Mouse (Mus musculus): ENCODE measurements around the gene Lamc2. TPM values are rescaled to one million over a fixed set of nuclear protein-coding genes. Genes with fewer than 3 reads are reported as not detected.
"Not testable (repeated sequence)": the region's sequence is repeated elsewhere in the genome, so short reads cannot be mapped to it uniquely, and the experiment has no call there.

The Lamc2 gene
- polyA plus RNA-seq, 1 experiment, result 4.9 TPM

DNA sequence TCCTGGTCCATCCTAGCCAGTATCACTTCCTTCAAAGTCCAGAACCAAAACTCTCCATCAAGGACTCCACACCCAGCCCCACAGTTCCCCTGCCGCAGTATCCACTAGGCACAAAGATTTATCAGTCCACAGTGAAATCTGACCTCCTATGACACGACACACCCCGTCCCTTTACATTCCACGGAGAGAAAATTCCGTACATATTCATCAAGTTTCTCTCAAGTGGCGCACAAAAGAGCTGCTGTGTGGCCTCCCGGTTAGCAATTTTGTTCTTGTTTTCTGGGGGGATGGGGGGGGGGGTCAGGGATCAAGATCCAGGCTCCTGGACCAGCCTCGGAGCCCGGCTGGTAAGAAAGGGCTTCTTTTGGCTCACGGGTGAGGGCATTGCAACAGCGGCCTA lies 87.7 kb downstream of the Lamc2 start:
- DNase-seq (ENCODE audit: extremely low spot score in 1 of 2, low spot score in 1 of 2), result no peak

GRCm38 (mm10) chr1:153097017-153097675 lies 89.1 kb downstream of the Lamc2 start:
- DNase-seq (ENCODE audit: extremely low spot score in 1 of 2, low spot score in 1 of 2), result no peak

DNA sequence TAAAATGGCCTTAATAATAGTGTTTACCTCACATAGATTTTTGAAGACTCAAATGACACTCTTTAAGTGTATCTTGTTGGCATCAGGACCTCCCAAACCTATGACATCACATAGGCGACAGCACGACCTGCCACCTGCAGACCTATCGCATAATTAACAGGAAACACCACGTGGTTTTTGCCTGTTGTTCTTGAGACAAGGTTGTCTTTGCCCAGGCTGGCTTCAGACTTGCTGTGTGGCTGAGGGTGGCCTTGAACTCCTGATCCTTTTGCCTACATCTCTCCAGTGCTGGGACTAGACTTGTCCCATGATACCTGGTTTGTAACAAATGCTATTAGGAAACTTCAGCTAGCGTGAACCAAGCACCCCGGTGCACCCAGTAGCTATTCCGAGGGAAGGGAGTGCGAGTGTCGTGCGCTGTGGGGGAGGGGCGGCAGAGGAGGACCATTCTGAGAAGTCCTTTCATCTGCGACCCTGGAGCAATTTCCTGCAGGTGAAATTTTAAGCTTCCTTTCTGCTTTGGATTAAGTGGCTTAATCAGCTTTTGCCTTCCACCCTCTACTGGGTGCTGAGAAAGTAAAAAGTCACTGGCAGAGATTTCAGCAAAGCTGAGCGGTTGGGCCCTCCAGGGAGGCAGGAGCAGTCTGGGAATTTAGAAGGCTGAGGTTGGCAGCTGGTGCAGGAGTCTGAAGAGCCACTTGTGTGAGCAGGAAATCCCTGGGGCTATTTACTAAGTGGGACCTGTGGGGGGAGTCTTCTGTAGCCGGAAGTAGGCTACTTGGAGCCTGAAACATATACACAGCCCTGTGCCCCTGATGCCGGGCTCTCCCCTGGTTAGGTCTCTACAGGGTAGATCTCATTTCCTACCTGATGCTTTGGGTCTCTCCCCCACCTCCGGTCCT lies 90.2 kb downstream of the Lamc2 start:
- no peak for DNase-seq (ENCODE audit: extremely low spot score in 1 of 2, low spot score in 1 of 2)

DNA sequence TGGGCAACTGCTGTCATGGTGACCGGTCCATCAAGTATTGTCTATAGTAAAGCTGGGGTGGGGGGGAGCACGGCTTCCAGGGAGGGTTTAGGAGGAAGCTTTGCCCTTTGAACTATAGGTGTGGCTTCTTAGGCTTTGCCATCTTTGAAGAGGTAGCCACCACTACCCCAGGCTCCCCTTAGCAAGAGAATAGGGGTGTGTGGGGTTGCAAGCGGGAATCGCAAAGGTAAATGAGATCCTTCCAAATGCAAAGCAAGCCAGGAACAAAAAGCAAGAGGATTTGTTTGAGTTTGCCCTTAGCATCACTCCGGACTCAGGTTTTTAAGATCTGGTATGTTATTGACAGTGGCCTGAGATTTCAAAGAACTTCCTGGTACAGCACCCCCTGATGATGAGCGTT lies 90.9 kb downstream of the Lamc2 start:
- DNase-seq (ENCODE audit: extremely low spot score in 1 of 2, low spot score in 1 of 2), result no peak

DNA sequence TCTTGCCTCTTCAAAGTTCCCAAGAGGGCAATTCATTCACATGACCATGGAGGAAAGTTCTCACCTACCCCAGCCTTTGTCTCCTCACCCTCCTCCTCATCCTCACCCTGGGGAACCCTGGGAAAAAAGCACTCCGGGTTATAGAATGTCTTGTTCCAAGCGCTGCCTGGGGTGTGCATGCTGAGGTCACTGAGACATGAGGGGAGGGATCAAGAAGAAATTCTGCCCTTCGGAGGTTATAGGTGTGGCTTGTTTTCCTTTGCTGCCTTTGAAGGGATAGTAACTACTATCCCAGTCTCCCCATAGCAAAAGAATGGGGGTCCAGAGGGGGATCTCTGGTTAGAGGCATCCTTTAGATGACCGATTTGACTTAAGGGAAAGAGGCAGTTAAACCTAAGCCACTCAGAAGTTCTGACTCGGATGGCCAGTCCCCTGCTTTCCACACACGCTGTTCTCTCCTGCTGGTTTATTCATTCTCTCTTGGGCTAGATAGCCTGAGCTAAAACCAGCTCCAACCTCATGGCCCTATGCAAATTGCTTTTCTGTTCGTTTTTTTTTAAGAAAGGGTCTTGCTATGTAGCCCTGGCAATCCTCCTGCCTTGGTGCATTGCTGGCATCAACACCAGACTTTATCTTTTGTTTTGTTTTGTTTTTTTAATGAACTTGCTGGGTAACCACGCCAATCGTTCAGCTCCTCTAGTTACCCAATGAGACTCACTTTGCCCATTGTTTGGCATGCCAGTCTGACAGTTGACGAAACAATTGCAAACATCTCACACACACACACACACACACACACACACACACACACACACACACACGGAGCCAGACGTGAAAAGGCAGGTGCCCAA lies 91.8 kb downstream of the Lamc2 start:
- DNase-seq (ENCODE audit: extremely low spot score in 1 of 2, low spot score in 1 of 2), result no peak

DNA sequence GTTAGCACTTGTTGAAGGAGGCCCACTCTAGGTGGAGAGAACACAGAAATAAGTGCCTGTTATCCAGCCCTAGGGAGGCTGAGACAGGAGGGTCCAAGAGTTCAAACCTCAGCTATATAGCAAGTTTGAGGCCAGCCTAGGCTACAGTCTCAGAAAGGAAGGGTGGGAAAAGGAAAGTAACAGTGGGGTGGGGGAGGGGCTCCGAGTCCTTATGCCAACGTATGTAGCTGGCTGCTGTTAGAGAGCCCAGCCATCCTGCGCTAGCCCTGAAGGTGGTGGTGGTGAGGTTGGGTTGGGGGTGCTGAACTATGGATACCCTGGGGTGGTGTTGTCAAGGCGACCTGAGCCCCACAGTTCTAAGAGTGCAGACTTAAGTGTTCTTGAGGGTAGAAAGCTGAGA lies 92.7 kb downstream of the Lamc2 start:
- DNase-seq (ENCODE audit: extremely low spot score in 1 of 2, low spot score in 1 of 2), result no peak

- no peak for DNase-seq (ENCODE audit: extremely low spot score in 1 of 2, low spot score in 1 of 2)
Observed at GRCm38 (mm10) chr1:153093172-153093571, 93.1 kb downstream of the Lamc2 start.

GRCm38 (mm10) chr1:153092237-153092975 lies 93.8 kb downstream of the Lamc2 start:
- DNase-seq (ENCODE audit: extremely low spot score in 1 of 2, low spot score in 1 of 2), result peak; percentile 44 to 81

DNA sequence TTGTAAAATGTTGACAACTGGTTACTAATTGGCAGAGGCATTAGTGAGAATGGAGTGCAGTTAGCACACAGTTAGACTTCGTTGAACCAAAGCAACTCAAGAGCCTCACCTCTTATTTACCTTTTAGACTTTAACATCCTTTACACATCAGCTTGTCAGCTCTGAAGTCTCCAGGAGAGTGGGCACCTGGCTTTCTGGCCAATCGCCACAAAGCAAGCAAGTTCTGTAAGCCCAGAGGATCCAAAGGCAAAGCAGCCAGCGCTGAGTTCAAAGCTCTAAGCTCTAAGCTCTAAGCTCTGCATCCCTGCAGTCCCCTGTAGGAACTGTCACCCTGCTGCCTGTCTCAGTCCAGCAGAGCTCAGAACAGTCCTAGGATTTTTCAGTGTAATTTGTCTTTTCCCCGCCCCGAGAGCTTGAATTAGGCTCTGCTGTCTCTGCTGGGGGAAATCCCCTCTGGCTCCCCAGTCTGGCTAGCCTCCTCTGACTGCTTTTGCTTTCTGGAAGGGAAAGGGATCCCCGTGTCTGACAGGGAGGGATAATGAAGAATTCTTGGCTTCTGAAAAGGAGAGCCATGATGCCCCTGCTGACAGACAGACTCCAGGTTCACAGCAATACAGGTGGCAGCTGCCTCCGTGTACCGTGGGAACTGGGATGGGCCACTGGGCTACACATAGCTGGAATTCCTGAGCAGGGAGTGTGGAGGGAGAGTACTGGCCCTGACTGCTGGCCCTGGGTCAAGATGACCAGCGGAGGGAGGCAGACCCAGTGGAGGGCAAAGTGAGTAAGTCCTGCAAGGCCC lies 94.6 kb downstream of the Lamc2 start:
- no peak for DNase-seq (ENCODE audit: extremely low spot score in 1 of 2, low spot score in 1 of 2)

- no peak for DNase-seq (ENCODE audit: extremely low spot score in 1 of 2, low spot score in 1 of 2)
Observed at GRCm38 (mm10) chr1:153090807-153091206, 95.4 kb downstream of the Lamc2 start.

GRCm38 (mm10) chr1:153090081-153090480 lies 96.2 kb downstream of the Lamc2 start:
- no peak for DNase-seq (ENCODE audit: extremely low spot score in 1 of 2, low spot score in 1 of 2)

DNA sequence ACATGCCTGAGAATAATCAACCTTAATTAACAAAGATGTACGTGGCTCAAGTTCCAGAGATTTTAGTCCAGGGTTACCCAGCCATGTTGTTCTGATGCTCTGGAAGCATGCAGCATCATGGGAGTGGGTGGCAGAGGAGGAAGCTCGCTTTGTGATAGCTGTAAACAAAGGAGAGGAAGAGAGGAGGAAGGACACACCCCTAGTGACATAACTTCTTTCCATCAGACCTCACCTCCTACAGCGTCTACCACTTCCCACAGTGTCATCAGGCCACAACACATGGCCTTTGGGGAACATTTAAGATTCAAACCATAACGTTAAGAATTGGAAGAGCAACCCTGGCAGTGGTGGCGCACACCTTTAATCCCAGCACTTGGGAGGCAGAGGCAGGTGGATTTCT lies 98.5 kb downstream of the Lamc2 start:
- DNase-seq (ENCODE audit: extremely low spot score in 1 of 2, low spot score in 1 of 2), result no peak

GRCm38 (mm10) chr1:153085198-153085597 lies 101.0 kb downstream of the Lamc2 start:
- DNase-seq (ENCODE audit: extremely low spot score in 1 of 2, low spot score in 1 of 2), result no peak

DNA sequence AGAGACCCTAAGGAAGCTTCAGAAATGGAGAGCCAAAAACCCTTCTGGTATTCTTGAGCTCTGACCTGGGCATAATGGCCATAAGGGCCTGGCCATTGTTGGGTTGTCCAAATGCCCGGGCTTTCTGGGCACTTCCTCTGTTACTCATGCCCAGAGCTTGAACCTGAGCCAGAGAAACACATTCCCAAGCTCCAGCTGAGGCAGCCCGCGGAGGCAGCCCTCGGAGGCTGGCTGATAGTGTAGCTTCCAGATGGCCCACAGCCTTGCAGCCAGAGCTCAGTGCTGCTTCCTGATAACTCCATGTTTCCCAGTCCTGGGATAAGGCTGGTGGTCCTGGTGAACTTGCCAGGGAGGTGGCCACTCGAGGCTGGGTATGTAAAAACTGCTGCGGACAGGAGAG lies 102.1 kb downstream of the Lamc2 start:
- peak in 1 of 2 experiments; percentile 54 for DNase-seq (ENCODE audit: extremely low spot score in 1 of 2, low spot score in 1 of 2)

DNA sequence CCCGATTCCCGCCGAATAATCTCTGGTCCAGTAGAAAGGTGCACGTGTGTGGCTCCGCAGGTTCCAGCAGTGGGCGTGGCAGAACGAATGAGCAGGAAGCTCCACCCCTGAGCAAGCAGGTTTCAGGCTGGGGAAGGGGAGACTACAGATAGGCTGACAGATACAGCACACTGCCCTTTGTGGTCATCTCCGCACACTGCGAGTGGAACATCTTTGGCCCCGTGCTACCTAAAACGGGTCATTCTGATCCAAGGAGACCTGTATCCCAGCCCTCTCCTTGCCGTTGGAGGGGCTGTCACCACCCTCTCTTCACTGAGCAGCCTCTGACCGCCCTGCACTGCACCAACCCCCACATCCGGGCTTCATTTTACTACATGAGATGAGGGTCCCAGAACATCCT lies 103.0 kb downstream of the Lamc2 start:
- not testable (repeated sequence) for DNase-seq (ENCODE audit: extremely low spot score in 1 of 2, low spot score in 1 of 2)

DNA sequence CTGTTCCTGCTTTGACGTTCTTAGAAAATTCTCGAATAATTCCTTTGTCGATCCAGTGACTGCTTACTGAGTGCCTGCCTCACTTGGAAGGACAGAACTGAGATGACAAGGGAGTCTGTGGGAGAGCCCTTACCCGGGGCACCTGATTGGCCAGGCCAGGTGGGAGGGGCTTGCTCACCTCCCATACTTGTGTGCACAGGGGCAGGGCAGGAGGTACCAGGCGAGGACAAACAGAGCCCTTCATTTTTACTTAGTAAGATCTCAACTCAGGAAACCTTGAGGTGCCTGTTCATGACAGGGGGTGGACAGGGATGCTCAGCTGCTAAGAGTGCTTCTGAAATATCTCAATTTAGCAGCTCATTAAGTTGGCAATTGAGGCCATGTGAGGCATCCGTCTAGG lies 110.3 kb downstream of the Lamc2 start:
- DNase-seq (ENCODE audit: extremely low spot score in 1 of 2, low spot score in 1 of 2), result no peak

GRCm38 (mm10) chr1:153075087-153075736 lies 111.0 kb downstream of the Lamc2 start:
- DNase-seq (ENCODE audit: extremely low spot score in 1 of 2, low spot score in 1 of 2), result no peak

- DNase-seq (ENCODE audit: extremely low spot score in 1 of 2, low spot score in 1 of 2), result no peak
Observed at GRCm38 (mm10) chr1:153073441-153073840, 112.8 kb downstream of the Lamc2 start.
